Mouse (Mus musculus): ENCODE measurements around the gene Men1. TPM values are rescaled to one million over a fixed set of nuclear protein-coding genes. Genes with fewer than 3 reads are reported as not detected.

Men1 gene
- polyA plus RNA-seq, 1 experiment from 2014 or later: 55.2 TPM

Small RNA genes within 50 kb of the gene (microRNA-seq; reads per million reads assigned to microRNA genes)
- gene Mir6989: 0.51 reads per million

Other genes starting within 250 kb of the Men1 start
- 43.3 and 44.1 TPM in 2 replicates for gene Cdca5, start 250.0 kb upstream of the Men1 start, polyA plus RNA-seq (2014; fragmentation: Nextera tagmentation; extraction: Ambion mirVana)
- gene AC131692.1, start 240.6 kb upstream of the Men1 start, polyA plus RNA-seq (2014; fragmentation: Nextera tagmentation; extraction: Ambion mirVana): 0.22 and 0.59 TPM in 2 replicates
- gene Naaladl1, start 229.2 kb upstream of the Men1 start, polyA plus RNA-seq (2014; fragmentation: Nextera tagmentation; extraction: Ambion mirVana): 4.1 and 4.4 TPM in 2 replicates
- gene Sac3d1, start 216.3 kb upstream of the Men1 start, polyA plus RNA-seq (2014; fragmentation: Nextera tagmentation; extraction: Ambion mirVana): 53.9 and 59.9 TPM in 2 replicates
- 35.4 and 36.0 TPM in 2 replicates for gene Snx15, start 206.7 kb upstream of the Men1 start, polyA plus RNA-seq (2014; fragmentation: Nextera tagmentation; extraction: Ambion mirVana)
- 0.30 and 1.1 TPM in 2 replicates for gene Batf2, start 194.0 kb upstream of the Men1 start, polyA plus RNA-seq (2014; fragmentation: Nextera tagmentation; extraction: Ambion mirVana)
- gene Arl2, start 193.4 kb upstream of the Men1 start, polyA plus RNA-seq (2014; fragmentation: Nextera tagmentation; extraction: Ambion mirVana): 101 and 110 TPM in 2 replicates
- not detected in 2 replicates for gene Majin, start 150.6 kb upstream of the Men1 start, polyA plus RNA-seq (2014; fragmentation: Nextera tagmentation; extraction: Ambion mirVana)
- 0.53 and 1.1 TPM in 2 replicates for gene Gpha2, start 108.6 kb upstream of the Men1 start, polyA plus RNA-seq (2014; fragmentation: Nextera tagmentation; extraction: Ambion mirVana)
- gene Ppp2r5b, start 99.1 kb upstream of the Men1 start, polyA plus RNA-seq (2014; fragmentation: Nextera tagmentation; extraction: Ambion mirVana): 24.1 and 27.5 TPM in 2 replicates
- 11.6 and 12.9 TPM in 2 replicates for gene Atg2a, start 93.3 kb upstream of the Men1 start, polyA plus RNA-seq (2014; fragmentation: Nextera tagmentation; extraction: Ambion mirVana)
- gene Ehd1, start 58.3 kb upstream of the Men1 start, polyA plus RNA-seq (2014; fragmentation: Nextera tagmentation; extraction: Ambion mirVana): 46.9 and 47.7 TPM in 2 replicates
- gene Cdc42bpg, start 28.5 kb upstream of the Men1 start, polyA plus RNA-seq (2014; fragmentation: Nextera tagmentation; extraction: Ambion mirVana): 1.5 and 1.8 TPM in 2 replicates
- 7.6 and 9.2 TPM in 2 replicates for gene Map4k2, start 6.2 kb downstream of the Men1 start, polyA plus RNA-seq (2014; fragmentation: Nextera tagmentation; extraction: Ambion mirVana)
- 135 and 143 TPM in 2 replicates for gene Sf1, start 28.7 kb downstream of the Men1 start, polyA plus RNA-seq (2014; fragmentation: Nextera tagmentation; extraction: Ambion mirVana)
- 5.9 and 6.2 TPM in 2 replicates for gene Pygm, start 49.4 kb downstream of the Men1 start, polyA plus RNA-seq (2014; fragmentation: Nextera tagmentation; extraction: Ambion mirVana)
- 30.0 and 31.8 TPM in 2 replicates for gene Rasgrp2, start 64.4 kb downstream of the Men1 start, polyA plus RNA-seq (2014; fragmentation: Nextera tagmentation; extraction: Ambion mirVana)
- 1.9 and 2.1 TPM in 2 replicates for gene Nrxn2, start 83.8 kb downstream of the Men1 start, polyA plus RNA-seq (2014; fragmentation: Nextera tagmentation; extraction: Ambion mirVana)
- gene Slc22a12, start 208.1 kb downstream of the Men1 start, polyA plus RNA-seq (2014; fragmentation: Nextera tagmentation; extraction: Ambion mirVana): not detected in 2 replicates

Measured in intestine, embryonic 14.5 days (tissue).